Comparison of ENCODE assay signal across 8 mouse cellular contexts in genomic region chr16:52452862-52453715, GRCm38 (mm10). TPM values are rescaled to one million over a fixed set of nuclear protein-coding genes. Genes with fewer than 3 reads are reported as not detected.
DNase-seq lines count a peak whose midpoint lies in the region; ATAC-seq and TF ChIP-seq lines count a peak whose summit lies in the region.

No protein-coding gene starts in this region.

- no peaks in the 10 kb centered on the region for H3K36me3 ChIP-seq in forebrain, embryonic 12.5 days (replicated peaks)
- H3K36me3 ChIP-seq in heart, embryonic 16.5 days (ENCODE audit: control insufficient read depth, insufficient read depth) = no peaks in the 10 kb centered on the region
- H3K36me3 ChIP-seq in liver, embryonic 14.5 days (replicated peaks; ENCODE audit: control insufficient read depth, insufficient read depth, low read depth) = no peaks in the 10 kb centered on the region
- H3K36me3 ChIP-seq in stomach, embryonic 15.5 days = no peaks in the 10 kb centered on the region

- TF ChIP-seq CTCF in liver, embryonic 14.5 days (IDR thresholded peaks at IDR 0.05; ENCODE audit: low read depth) = peak; percentile 87

- under 1% methylated on average over 51 of the region's 55 CpGs for WGBS in forebrain, embryonic 12.5 days
- under 1% methylated on average over 47 of the region's 55 CpGs for WGBS in heart, embryonic 16.5 days
- WGBS in liver, embryonic 14.5 days (ENCODE audit: insufficient replicate concordance) = 1% methylated on average over 39 of the region's 55 CpGs
- WGBS in stomach, embryonic 15.5 days = under 1% methylated on average over 47 of the region's 55 CpGs

- peaks cover 27% of the 10 kb centered on the region for H3K4me1 ChIP-seq in forebrain, embryonic 12.5 days
- H3K4me1 ChIP-seq in heart, embryonic 16.5 days (ENCODE audit: control insufficient read depth, insufficient read depth, low read length) = peaks cover 8% of the 10 kb centered on the region; the same call in 1 of the 2 replicates
- no peaks in the 10 kb centered on the region for H3K4me1 ChIP-seq in liver, embryonic 14.5 days (replicated peaks; ENCODE audit: control insufficient read depth in 2 of 2, insufficient read depth in 2 of 2, low read length in 1 of 2)
- no peaks in the 10 kb centered on the region; the same call in 1 of the 2 replicates for H3K4me1 ChIP-seq in stomach, embryonic 15.5 days

- peak; percentile 84 for ATAC-seq in CD4-positive, CD25-positive, alpha-beta regulatory T cell, adult 4 months
- ATAC-seq in cerebellum, adult (ENCODE audit: insufficient number of reproducible peaks, low FRiP score, low TSS enrichment) = peak; percentile 88
- ATAC-seq in forebrain, embryonic 12.5 days (ENCODE audit: low FRiP score) = peak; percentile 96
- ATAC-seq in heart, embryonic 16.5 days (replicated peaks; ENCODE audit: extremely low read depth, insufficient read depth, low FRiP score) = peak; percentile 98
- peak; percentile 90 for ATAC-seq in liver, embryonic 14.5 days (ENCODE audit: insufficient read depth)
- ATAC-seq in stomach, embryonic 15.5 days (ENCODE audit: insufficient read depth, low FRiP score, low read depth) = peak; percentile 97

- peaks cover 10% of the 10 kb centered on the region; the same call in 1 of the 2 replicates for H3K27me3 ChIP-seq in forebrain, embryonic 12.5 days
- H3K27me3 ChIP-seq in heart, embryonic 16.5 days (ENCODE audit: control insufficient read depth, insufficient read depth, low read length) = no peaks in the 10 kb centered on the region
- peaks cover 31% of the 10 kb centered on the region for H3K27me3 ChIP-seq in liver, embryonic 14.5 days (ENCODE audit: control insufficient read depth, insufficient read depth, low read length)
- no peaks in the 10 kb centered on the region for H3K27me3 ChIP-seq in stomach, embryonic 15.5 days (replicated peaks)

- H3K9ac ChIP-seq in forebrain, embryonic 12.5 days = peak overlapping the region; percentile 61
- H3K9ac ChIP-seq in heart, embryonic 16.5 days (ENCODE audit: low read length) = peak overlapping the region; percentile 78
- H3K9ac ChIP-seq in liver, embryonic 14.5 days (replicated peaks) = 0 out of 2 replicates have a peak overlapping the region, but pooled peaks have one; percentile 12
- peak overlapping the region; percentile 60 for H3K9ac ChIP-seq in stomach, embryonic 15.5 days

- H3K9me3 ChIP-seq in forebrain, embryonic 12.5 days = no peaks in the 10 kb centered on the region
- no peaks in the 10 kb centered on the region for H3K9me3 ChIP-seq in heart, embryonic 16.5 days (replicated peaks; ENCODE audit: control insufficient read depth, low read length)
- no peaks in the 10 kb centered on the region for H3K9me3 ChIP-seq in liver, embryonic 14.5 days (ENCODE audit: control insufficient read depth, low read length)
- no peaks in the 10 kb centered on the region for H3K9me3 ChIP-seq in stomach, embryonic 15.5 days

- peak overlapping the region; percentile 80 for H3K4me2 ChIP-seq in forebrain, embryonic 12.5 days
- peak overlapping the region; percentile 97 for H3K4me2 ChIP-seq in heart, embryonic 16.5 days (ENCODE audit: low read depth, low read length)
- peak overlapping the region; percentile 62 for H3K4me2 ChIP-seq in liver, embryonic 14.5 days (ENCODE audit: low read depth)
- peak overlapping the region; percentile 68 for H3K4me2 ChIP-seq in stomach, embryonic 15.5 days

- peak; percentile 96 to 97 for DNase-seq in kidney, postnatal 36 days
- DNase-seq in liver, embryonic 14.5 days (ENCODE audit: low read depth in 3 of 3, low spot score in 3 of 3) = peak; percentile 49 to 61 (median 58)
- peak; percentile 95 for DNase-seq in neural tube, embryonic 10.5 days (ENCODE audit: extremely low spot score, low spot score)

- peak overlapping the region; percentile 59 for H3K27ac ChIP-seq in forebrain, embryonic 12.5 days
- peak overlapping the region; percentile 81 for H3K27ac ChIP-seq in heart, embryonic 16.5 days (ENCODE audit: low read length)
- no peak overlapping the region for H3K27ac ChIP-seq in liver, embryonic 14.5 days
- H3K27ac ChIP-seq in stomach, embryonic 15.5 days = peak overlapping the region; percentile 85

- H3K4me3 ChIP-seq in forebrain, embryonic 12.5 days (replicated peaks) = peak overlapping the region; percentile 53
- peak overlapping the region; percentile 87 for H3K4me3 ChIP-seq in heart, embryonic 16.5 days (ENCODE audit: low read length)
- H3K4me3 ChIP-seq in liver, embryonic 14.5 days (ENCODE audit: insufficient read depth in 1 of 2, low read depth in 2 of 2, low read length in 2 of 2) = peak overlapping the region; percentile 58 to 64
- H3K4me3 ChIP-seq in stomach, embryonic 15.5 days (replicated peaks) = peak overlapping the region; percentile 75

- TF ChIP-seq EP300 in liver, embryonic 14.5 days (IDR thresholded peaks at IDR 0.05; ENCODE audit: low read depth) = no peak

RNA-seq across cellular contexts. Expression of gene Alcam, which starts 0.8 kb away (rescaled TPM):
- polyA plus RNA-seq in CD4-positive, CD25-positive, alpha-beta regulatory T cell, adult 4 months (2017; shearing (Covaris generic)) = 1 to 10 TPM; 3.6 to 8.8 TPM
- polyA plus RNA-seq in forebrain, embryonic 12.5 days (2016; fragmentation: Nextera tagmentation; extraction: Ambion mirVana) = 17.4 and 30.5 TPM in 2 replicates
- polyA plus RNA-seq in heart, embryonic 16.5 days (2015; fragmentation: Nextera tagmentation; extraction: Ambion mirVana) = 12.5 and 13.4 TPM in 2 replicates
- 5.7 and 7.3 TPM in 2 replicates for polyA plus RNA-seq in liver, embryonic 14.5 days (2012; rRNA removed)
- 7.5 and 8.1 TPM in 2 replicates for polyA plus RNA-seq in liver, embryonic 14.5 days (2014; fragmentation: Nextera tagmentation; extraction: Ambion mirVana)
- 43.4 and 45.4 TPM in 2 replicates for polyA plus RNA-seq in stomach, embryonic 15.5 days (2015; fragmentation: Nextera tagmentation; extraction: Ambion mirVana)

Comparison
In these comparisons a context has a peak if more than half of its experiments do, and no peak if none do; other contexts are left out.
1. H3K9ac ChIP-seq: peak in every context shown above with its lines; median percentile 78 in heart, embryonic 16.5 days; 61 in forebrain, embryonic 12.5 days; 60 in stomach, embryonic 15.5 days; 12 in liver, embryonic 14.5 days.